Mouse (Mus musculus): ENCODE measurements around the gene Hspa1b. TPM values are rescaled to one million over a fixed set of nuclear protein-coding genes. Genes with fewer than 3 reads are reported as not detected.
"Not testable (repeated sequence)": the region's sequence is repeated elsewhere in the genome, so short reads cannot be mapped to it uniquely, and the experiment has no call there.

Gene Hspa1b
- total and polyA plus RNA-seq, 2 experiments from 2014 or later = 0.25 to 21.6 TPM

- H3K27me3 ChIP-seq (ENCODE audit: control insufficient read depth, insufficient read depth, low read length) = no peaks in the 10 kb centered on the region
- peak overlapping the region; percentile 84 for H3K4me2 ChIP-seq (ENCODE audit: low read depth, low read length)
- TF ChIP-seq CTCF (IDR thresholded peaks at IDR 0.05; ENCODE audit: low read depth) (no peak), EP300 (IDR thresholded peaks at IDR 0.05; ENCODE audit: low read depth) (no peak)
- peak overlapping the region; percentile 74 for H3K4me3 ChIP-seq (ENCODE audit: low read depth, low read length)
- no peaks in the 10 kb centered on the region for H3K9me3 ChIP-seq (replicated peaks; ENCODE audit: control insufficient read depth, low read length)
- no peaks in the 10 kb centered on the region; the same call in 1 of the 2 replicates for H3K4me1 ChIP-seq (ENCODE audit: control insufficient read depth, insufficient read depth)
- 33% methylated on average over 10 of the region's 10 CpGs for WGBS
- H3K27ac ChIP-seq (ENCODE audit: low read depth) = 0 out of 2 replicates have a peak overlapping the region, but pooled peaks have one; percentile 1
- peaks cover 15% of the 10 kb centered on the region for H3K36me3 ChIP-seq (replicated peaks; ENCODE audit: control insufficient read depth, insufficient read depth, low read length)
- H3K9ac ChIP-seq (replicated peaks; ENCODE audit: low read depth, low read length) = peak overlapping the region; percentile 82
- ATAC-seq (ENCODE audit: insufficient read depth, low read depth) (no peak), DNase-seq (ENCODE audit: low spot score) (no peak)
Measured at GRCm38 (mm10) chr17:34950514-34951455, 8.3 kb downstream of the Hspa1b start.

GRCm38 (mm10) chr17:34949553-34949969 lies 9.5 kb downstream of the Hspa1b start:
- no peak overlapping the region for H3K9ac ChIP-seq (replicated peaks; ENCODE audit: low read depth, low read length)
- H3K4me3 ChIP-seq (ENCODE audit: low read depth, low read length) = no peak overlapping the region
- WGBS = 35% methylated on average over 4 of the region's 4 CpGs
- H3K36me3 ChIP-seq (replicated peaks; ENCODE audit: control insufficient read depth, insufficient read depth, low read length) = peaks cover 15% of the 10 kb centered on the region
- no peak for ATAC-seq (ENCODE audit: insufficient read depth, low read depth)
- no peaks in the 10 kb centered on the region; the same call in 1 of the 2 replicates for H3K4me1 ChIP-seq (ENCODE audit: control insufficient read depth, insufficient read depth)
- no peaks in the 10 kb centered on the region for H3K27me3 ChIP-seq (ENCODE audit: control insufficient read depth, insufficient read depth, low read length)
- H3K4me2 ChIP-seq (ENCODE audit: low read depth, low read length) = no peak overlapping the region
- DNase-seq (ENCODE audit: low spot score) = no peak
- TF ChIP-seq EP300 (IDR thresholded peaks at IDR 0.05; ENCODE audit: low read depth) (no peak), CTCF (IDR thresholded peaks at IDR 0.05; ENCODE audit: low read depth) (no peak)
- H3K9me3 ChIP-seq (replicated peaks; ENCODE audit: control insufficient read depth, low read length) = no peaks in the 10 kb centered on the region
- no peak overlapping the region for H3K27ac ChIP-seq (ENCODE audit: low read depth)

- DNase-seq (ENCODE audit: low spot score); ATAC-seq (ENCODE audit: insufficient read depth, low read depth); H3K4me3 ChIP-seq (ENCODE audit: low read depth, low read length); H3K9ac ChIP-seq (replicated peaks; ENCODE audit: low read depth, low read length); H3K9me3 ChIP-seq (replicated peaks; ENCODE audit: control insufficient read depth, low read length); H3K4me2 ChIP-seq (ENCODE audit: low read depth, low read length); H3K27ac ChIP-seq (ENCODE audit: low read depth); H3K4me1 ChIP-seq (ENCODE audit: control insufficient read depth, insufficient read depth); H3K27me3 ChIP-seq (ENCODE audit: control insufficient read depth, insufficient read depth, low read length): not testable (repeated sequence)
- WGBS = 57% methylated on average over 9 of the region's 9 CpGs
- peaks cover 15% of the 10 kb centered on the region for H3K36me3 ChIP-seq (replicated peaks; ENCODE audit: control insufficient read depth, insufficient read depth, low read length)
Measured at GRCm38 (mm10) chr17:34948721-34949552, 10.1 kb downstream of the Hspa1b start.

GRCm38 (mm10) chr17:34947606-34948005 lies 11.4 kb downstream of the Hspa1b start:
- Histone ChIP-seq H3K4me1 (ENCODE audit: control insufficient read depth, insufficient read depth) (no peaks in the 10 kb centered on the region; the same call in 1 of the 2 replicates), H3K27ac (ENCODE audit: low read depth) (no peak overlapping the region), H3K36me3 (replicated peaks; ENCODE audit: control insufficient read depth, insufficient read depth, low read length) (peaks cover 15% of the 10 kb centered on the region), H3K4me2 (ENCODE audit: low read depth, low read length) (no peak overlapping the region), H3K4me3 (ENCODE audit: low read depth, low read length) (no peak overlapping the region), H3K27me3 (ENCODE audit: control insufficient read depth, insufficient read depth, low read length) (no peaks in the 10 kb centered on the region), H3K9ac (replicated peaks; ENCODE audit: low read depth, low read length) (no peak overlapping the region), H3K9me3 (replicated peaks; ENCODE audit: control insufficient read depth, low read length) (no peaks in the 10 kb centered on the region)
- 22% methylated on average over 8 of the region's 8 CpGs for WGBS
- no peak for ATAC-seq (ENCODE audit: insufficient read depth, low read depth)
- TF ChIP-seq EP300 (IDR thresholded peaks at IDR 0.05; ENCODE audit: low read depth) (no peak), CTCF (IDR thresholded peaks at IDR 0.05; ENCODE audit: low read depth) (peak; percentile 43)
- no peak for DNase-seq (ENCODE audit: low spot score)

- H3K4me1 ChIP-seq (ENCODE audit: control insufficient read depth, insufficient read depth) = peaks cover 5% of the 10 kb centered on the region; the same call in 1 of the 2 replicates
- H3K9ac ChIP-seq (replicated peaks; ENCODE audit: low read depth, low read length) = no peak overlapping the region
- ATAC-seq (ENCODE audit: insufficient read depth, low read depth) (no peak), DNase-seq (ENCODE audit: low spot score) (no peak)
- H3K36me3 ChIP-seq (replicated peaks; ENCODE audit: control insufficient read depth, insufficient read depth, low read length) = peaks cover 15% of the 10 kb centered on the region
- no peaks in the 10 kb centered on the region for H3K9me3 ChIP-seq (replicated peaks; ENCODE audit: control insufficient read depth, low read length)
- no peak overlapping the region for H3K27ac ChIP-seq (ENCODE audit: low read depth)
- H3K27me3 ChIP-seq (ENCODE audit: control insufficient read depth, insufficient read depth, low read length) = no peaks in the 10 kb centered on the region
- no peak overlapping the region for H3K4me2 ChIP-seq (ENCODE audit: low read depth, low read length)
- WGBS = 86% methylated on average over 5 of the region's 5 CpGs
- no peak for TF ChIP-seq EP300 (IDR thresholded peaks at IDR 0.05; ENCODE audit: low read depth)
- H3K4me3 ChIP-seq (ENCODE audit: low read depth, low read length) = no peak overlapping the region
Measured at GRCm38 (mm10) chr17:34946486-34947140, 12.4 kb downstream of the Hspa1b start.
